Mouse (Mus musculus): ENCODE measurements around the gene Acacb. TPM values are rescaled to one million over a fixed set of nuclear protein-coding genes. Genes with fewer than 3 reads are reported as not detected.

The Acacb gene
- polyA plus RNA-seq, 1 experiment: 3.0 TPM

DNA sequence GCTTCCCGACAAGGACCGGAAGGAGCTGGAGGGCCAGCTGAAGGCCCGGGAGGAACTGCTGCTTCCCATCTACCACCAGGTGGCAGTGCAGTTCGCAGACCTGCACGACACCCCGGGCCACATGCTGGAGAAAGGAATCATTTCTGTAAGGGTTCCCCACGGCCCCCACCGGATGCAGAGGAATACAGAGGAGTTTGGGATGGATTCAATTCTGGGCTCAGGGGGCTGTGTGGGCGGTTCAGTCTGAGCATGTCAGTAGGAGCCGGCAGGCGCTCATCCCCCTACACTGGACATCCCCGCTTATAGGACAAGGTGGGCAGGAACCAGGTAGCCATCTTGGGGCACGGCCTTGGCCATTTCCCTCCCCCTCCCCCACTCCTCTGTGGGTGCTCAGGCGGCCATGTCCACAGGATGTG, 101.8 kb downstream of the Acacb start:
- Histone ChIP-seq H3K27me3 (ENCODE audit: control insufficient read depth, insufficient read depth, low read length) (no peaks in the 10 kb centered on the region), H3K27ac (ENCODE audit: control insufficient read depth, insufficient read depth, low read depth, low read length) (no peak overlapping the region), H3K4me1 (ENCODE audit: control insufficient read depth, insufficient read depth, low read length) (no peaks in the 10 kb centered on the region), H3K36me3 (ENCODE audit: control insufficient read depth, insufficient read depth, low read length) (no peaks in the 10 kb centered on the region), H3K4me3 (ENCODE audit: control insufficient read depth, low read depth, low read length) (no peak overlapping the region)
- TF ChIP-seq POLR2A (IDR thresholded peaks at IDR 0.05; ENCODE audit: control insufficient read depth, low read depth, low read length) (no peak), CTCF (IDR thresholded peaks at IDR 0.05; ENCODE audit: control insufficient read depth, insufficient read depth, insufficient replicate concordance, low read depth, low read length) (peak; percentile 74; the same call in 1 of the 2 replicates)

GRCm38 (mm10) chr5:114259495-114259894, 113.2 kb downstream of the Acacb start:
- TF ChIP-seq CTCF (IDR thresholded peaks at IDR 0.05; ENCODE audit: control insufficient read depth, insufficient read depth, insufficient replicate concordance, low read depth, low read length) (no peak), POLR2A (IDR thresholded peaks at IDR 0.05; ENCODE audit: control insufficient read depth, low read depth, low read length) (no peak)
- no peak overlapping the region for H3K4me3 ChIP-seq (ENCODE audit: control insufficient read depth, low read depth, low read length)
- H3K4me1 ChIP-seq (ENCODE audit: control insufficient read depth, insufficient read depth, low read length): no peaks in the 10 kb centered on the region
- no peaks in the 10 kb centered on the region for H3K27me3 ChIP-seq (ENCODE audit: control insufficient read depth, insufficient read depth, low read length)
- H3K36me3 ChIP-seq (ENCODE audit: control insufficient read depth, insufficient read depth, low read length): no peaks in the 10 kb centered on the region
- no peak overlapping the region for H3K27ac ChIP-seq (ENCODE audit: control insufficient read depth, insufficient read depth, low read depth, low read length)

GRCm38 (mm10) chr5:114261494-114261893, 115.2 kb downstream of the Acacb start:
- Histone ChIP-seq H3K27me3 (ENCODE audit: control insufficient read depth, insufficient read depth, low read length) (no peaks in the 10 kb centered on the region), H3K4me1 (ENCODE audit: control insufficient read depth, insufficient read depth, low read length) (no peaks in the 10 kb centered on the region), H3K36me3 (ENCODE audit: control insufficient read depth, insufficient read depth, low read length) (no peaks in the 10 kb centered on the region), H3K4me3 (ENCODE audit: control insufficient read depth, low read depth, low read length) (no peak overlapping the region), H3K27ac (ENCODE audit: control insufficient read depth, insufficient read depth, low read depth, low read length) (no peak overlapping the region)
- TF ChIP-seq CTCF (IDR thresholded peaks at IDR 0.05; ENCODE audit: control insufficient read depth, insufficient read depth, insufficient replicate concordance, low read depth, low read length) (no peak), POLR2A (IDR thresholded peaks at IDR 0.05; ENCODE audit: control insufficient read depth, low read depth, low read length) (no peak)

GRCm38 (mm10) chr5:114264030-114264459, 117.7 kb downstream of the Acacb start:
- no peaks in the 10 kb centered on the region for H3K36me3 ChIP-seq (ENCODE audit: control insufficient read depth, insufficient read depth, low read length)
- H3K4me3 ChIP-seq (ENCODE audit: control insufficient read depth, low read depth, low read length): no peak overlapping the region
- H3K4me1 ChIP-seq (ENCODE audit: control insufficient read depth, insufficient read depth, low read length): no peaks in the 10 kb centered on the region
- no peaks in the 10 kb centered on the region for H3K27me3 ChIP-seq (ENCODE audit: control insufficient read depth, insufficient read depth, low read length)
- H3K27ac ChIP-seq (ENCODE audit: control insufficient read depth, insufficient read depth, low read depth, low read length): no peak overlapping the region
- no peak for TF ChIP-seq POLR2A (IDR thresholded peaks at IDR 0.05; ENCODE audit: control insufficient read depth, low read depth, low read length)
- no peak for TF ChIP-seq CTCF (IDR thresholded peaks at IDR 0.05; ENCODE audit: control insufficient read depth, insufficient read depth, insufficient replicate concordance, low read depth, low read length)

DNA sequence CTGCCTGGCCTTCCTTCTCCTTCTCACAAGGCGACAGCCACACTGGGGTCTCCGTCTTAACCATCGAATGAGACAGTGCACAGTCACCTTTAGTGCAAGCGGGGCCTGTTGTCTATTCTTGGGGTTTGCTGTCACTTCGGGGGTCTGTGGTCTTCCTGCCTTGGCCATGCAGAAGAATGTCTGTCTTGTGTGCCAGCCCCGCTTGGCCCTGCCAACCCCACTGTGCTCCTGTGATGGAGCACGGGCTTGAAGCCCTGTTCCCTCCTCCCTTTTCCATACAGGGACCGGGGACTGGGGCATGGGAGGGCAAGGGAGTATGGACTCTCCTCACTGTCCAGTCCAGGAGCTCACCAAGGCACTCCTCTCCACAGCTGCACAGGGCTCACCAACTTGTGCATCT, 118.5 kb downstream of the Acacb start:
- Histone ChIP-seq H3K27me3 (ENCODE audit: control insufficient read depth, insufficient read depth, low read length) (no peaks in the 10 kb centered on the region), H3K36me3 (ENCODE audit: control insufficient read depth, insufficient read depth, low read length) (no peaks in the 10 kb centered on the region), H3K27ac (ENCODE audit: control insufficient read depth, insufficient read depth, low read depth, low read length) (no peak overlapping the region), H3K4me3 (ENCODE audit: control insufficient read depth, low read depth, low read length) (no peak overlapping the region), H3K4me1 (ENCODE audit: control insufficient read depth, insufficient read depth, low read length) (no peaks in the 10 kb centered on the region)
- TF ChIP-seq CTCF (IDR thresholded peaks at IDR 0.05; ENCODE audit: control insufficient read depth, insufficient read depth, insufficient replicate concordance, low read depth, low read length): no peak
- TF ChIP-seq POLR2A (IDR thresholded peaks at IDR 0.05; ENCODE audit: control insufficient read depth, low read depth, low read length): no peak

- Histone ChIP-seq H3K27me3 (ENCODE audit: control insufficient read depth, insufficient read depth, low read length) (no peaks in the 10 kb centered on the region; the same call in 1 of the 2 replicates), H3K27ac (ENCODE audit: control insufficient read depth, insufficient read depth, low read depth, low read length) (no peak overlapping the region), H3K36me3 (ENCODE audit: control insufficient read depth, insufficient read depth, low read length) (no peaks in the 10 kb centered on the region), H3K4me3 (ENCODE audit: control insufficient read depth, low read depth, low read length) (no peak overlapping the region), H3K4me1 (ENCODE audit: control insufficient read depth, insufficient read depth, low read length) (peaks cover 4% of the 10 kb centered on the region)
- TF ChIP-seq CTCF (IDR thresholded peaks at IDR 0.05; ENCODE audit: control insufficient read depth, insufficient read depth, insufficient replicate concordance, low read depth, low read length) (no peak), POLR2A (IDR thresholded peaks at IDR 0.05; ENCODE audit: control insufficient read depth, low read depth, low read length) (no peak)
Observed at GRCm38 (mm10) chr5:114268646-114269045, 122.3 kb downstream of the Acacb start.

DNA sequence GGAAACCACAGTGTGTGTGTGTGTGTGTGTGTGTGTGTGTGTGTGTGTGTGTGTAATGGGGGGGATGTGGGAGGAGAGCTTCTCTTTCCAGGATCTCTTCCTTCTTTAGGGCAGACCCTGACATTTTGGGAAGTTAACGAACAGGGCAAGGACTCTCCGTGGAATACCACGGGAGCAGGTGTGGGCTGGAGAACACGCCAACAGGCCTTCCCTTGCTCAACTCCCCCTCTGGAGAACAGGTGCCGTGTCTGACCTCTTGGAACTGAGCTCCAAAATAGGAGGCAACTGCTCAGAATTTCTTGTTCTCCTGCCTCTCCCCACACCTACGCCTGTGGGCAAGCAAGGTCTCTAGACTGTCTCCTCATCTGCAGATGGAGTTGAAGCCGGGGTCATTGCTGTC, 123.2 kb downstream of the Acacb start:
- no peak overlapping the region for H3K27ac ChIP-seq (ENCODE audit: control insufficient read depth, insufficient read depth, low read depth, low read length)
- no peaks in the 10 kb centered on the region; the same call in 1 of the 2 replicates for H3K27me3 ChIP-seq (ENCODE audit: control insufficient read depth, insufficient read depth, low read length)
- no peak for TF ChIP-seq CTCF (IDR thresholded peaks at IDR 0.05; ENCODE audit: control insufficient read depth, insufficient read depth, insufficient replicate concordance, low read depth, low read length)
- no peak for TF ChIP-seq POLR2A (IDR thresholded peaks at IDR 0.05; ENCODE audit: control insufficient read depth, low read depth, low read length)
- H3K4me3 ChIP-seq (ENCODE audit: control insufficient read depth, low read depth, low read length): no peak overlapping the region
- H3K4me1 ChIP-seq (ENCODE audit: control insufficient read depth, insufficient read depth, low read length): peaks cover 11% of the 10 kb centered on the region
- no peaks in the 10 kb centered on the region for H3K36me3 ChIP-seq (ENCODE audit: control insufficient read depth, insufficient read depth, low read length)

GRCm38 (mm10) chr5:114269984-114270383, 123.6 kb downstream of the Acacb start:
- no peaks in the 10 kb centered on the region; the same call in 1 of the 2 replicates for H3K27me3 ChIP-seq (ENCODE audit: control insufficient read depth, insufficient read depth, low read length)
- H3K4me1 ChIP-seq (ENCODE audit: control insufficient read depth, insufficient read depth, low read length): peaks cover 11% of the 10 kb centered on the region
- no peak overlapping the region for H3K4me3 ChIP-seq (ENCODE audit: control insufficient read depth, low read depth, low read length)
- no peak overlapping the region for H3K27ac ChIP-seq (ENCODE audit: control insufficient read depth, insufficient read depth, low read depth, low read length)
- TF ChIP-seq CTCF (IDR thresholded peaks at IDR 0.05; ENCODE audit: control insufficient read depth, insufficient read depth, insufficient replicate concordance, low read depth, low read length): no peak
- no peak for TF ChIP-seq POLR2A (IDR thresholded peaks at IDR 0.05; ENCODE audit: control insufficient read depth, low read depth, low read length)
- H3K36me3 ChIP-seq (ENCODE audit: control insufficient read depth, insufficient read depth, low read length): no peaks in the 10 kb centered on the region

Data from testis, adult 2 months (tissue).